Mouse (Mus musculus): Measurements from ENCODE around the gene Hps3. TPM values are rescaled to one million over a fixed set of nuclear protein-coding genes. Genes with fewer than 3 reads are reported as not detected.

Gene Hps3
- total and polyA plus RNA-seq, 2 experiments from 2014 or later = 9.3 to 16.3 TPM

DNA sequence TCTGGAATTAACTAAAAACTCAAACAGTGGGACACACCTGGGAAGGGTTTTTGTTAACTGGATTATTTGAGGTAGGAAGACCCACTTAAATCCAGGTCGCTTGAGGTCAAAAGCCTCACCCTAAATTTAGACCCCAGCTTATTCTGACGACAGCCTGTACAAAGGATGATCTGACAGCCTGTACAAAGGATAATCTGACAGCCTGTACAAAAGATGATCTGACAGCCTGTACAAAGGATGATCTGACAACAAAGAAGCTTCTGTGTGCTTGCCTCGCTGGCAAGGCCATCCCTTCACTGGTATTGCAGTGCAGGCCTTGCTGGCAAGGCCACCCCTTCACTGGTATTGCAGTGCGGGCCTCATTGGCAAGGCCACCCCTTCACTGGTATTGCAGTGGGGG lies 34.3 kb downstream of the Hps3 start:
- no peak overlapping the region for H3K27ac ChIP-seq (ENCODE audit: low read depth, low read length)
- WGBS = 55% methylated on average over 4 of the region's 4 CpGs
- no peak for TF ChIP-seq CTCF (IDR thresholded peaks at IDR 0.05)
- no peak overlapping the region for H3K4me2 ChIP-seq (ENCODE audit: low read depth, low read length, poor library complexity, severe bottlenecking)
- H3K9ac ChIP-seq (replicated peaks; ENCODE audit: low read length, poor library complexity, severe bottlenecking) = no peak overlapping the region
- H3K9me3 ChIP-seq (ENCODE audit: low read length) = no peaks in the 10 kb centered on the region
- ATAC-seq (ENCODE audit: low FRiP score) (no peak), DNase-seq (ENCODE audit: low spot score) (no peak)
- no peaks in the 10 kb centered on the region for H3K27me3 ChIP-seq (ENCODE audit: insufficient read depth, low read length)
- no peak overlapping the region for H3K4me3 ChIP-seq (ENCODE audit: low read depth, low read length)
- peaks cover 3% of the 10 kb centered on the region for H3K36me3 ChIP-seq (ENCODE audit: insufficient read depth, low read length)
- H3K4me1 ChIP-seq (ENCODE audit: insufficient read depth, low read length) = no peaks in the 10 kb centered on the region

DNA sequence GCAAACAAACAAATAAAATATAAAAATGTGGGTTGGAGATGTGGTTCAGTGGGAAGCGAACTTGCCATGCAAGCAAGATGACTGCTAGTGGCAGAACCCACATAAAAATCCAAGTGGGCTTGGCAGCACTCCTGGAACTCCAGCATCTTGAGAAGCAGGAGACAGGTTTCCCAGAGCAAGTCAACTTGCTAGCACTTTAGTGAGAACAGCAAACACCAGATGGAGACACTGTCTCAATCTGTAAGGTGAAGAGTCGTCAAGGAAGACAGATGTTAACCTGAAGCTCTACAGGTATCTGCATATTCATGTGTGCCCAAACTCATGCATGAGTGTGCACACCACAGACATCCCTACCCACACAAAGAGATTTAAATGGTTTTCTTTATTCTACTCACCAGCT lies 35.6 kb downstream of the Hps3 start:
- H3K4me3 ChIP-seq (ENCODE audit: low read depth, low read length) = no peak overlapping the region
- DNase-seq (ENCODE audit: low spot score) = no peak
- H3K9me3 ChIP-seq (ENCODE audit: low read length) = no peaks in the 10 kb centered on the region
- WGBS = 92% methylated on average over 2 of the region's 2 CpGs
- H3K4me1 ChIP-seq (ENCODE audit: insufficient read depth, low read length) = no peaks in the 10 kb centered on the region
- peaks cover 3% of the 10 kb centered on the region for H3K36me3 ChIP-seq (ENCODE audit: insufficient read depth, low read length)
- no peak for ATAC-seq (ENCODE audit: low FRiP score)
- no peak for TF ChIP-seq CTCF (IDR thresholded peaks at IDR 0.05)
- no peak overlapping the region for H3K9ac ChIP-seq (replicated peaks; ENCODE audit: low read length, poor library complexity, severe bottlenecking)
- H3K4me2 ChIP-seq (ENCODE audit: low read depth, low read length, poor library complexity, severe bottlenecking) = no peak overlapping the region
- no peak overlapping the region for H3K27ac ChIP-seq (ENCODE audit: low read depth, low read length)
- H3K27me3 ChIP-seq (ENCODE audit: insufficient read depth, low read length) = no peaks in the 10 kb centered on the region

DNA sequence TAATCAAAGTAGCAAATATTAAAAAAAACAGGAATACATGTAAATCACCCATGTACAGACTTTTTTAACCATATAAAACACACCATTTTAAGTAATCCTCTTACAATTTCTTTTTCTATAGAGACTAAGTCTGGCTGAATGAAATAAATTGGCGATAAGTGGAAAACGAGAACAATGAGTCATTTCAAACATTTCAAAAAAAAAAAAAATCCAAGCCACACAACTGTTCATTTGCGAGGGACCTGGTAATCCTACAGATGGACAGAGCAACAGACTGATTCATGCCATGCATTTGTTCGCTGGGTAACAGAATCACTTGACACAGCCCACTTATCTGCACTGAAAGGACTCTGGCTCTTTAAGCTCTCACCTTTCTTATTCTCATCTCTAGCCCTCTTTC lies 42.7 kb downstream of the Hps3 start:
- Histone ChIP-seq H3K9ac (replicated peaks; ENCODE audit: low read length, poor library complexity, severe bottlenecking) (no peak overlapping the region), H3K4me3 (ENCODE audit: low read depth, low read length) (no peak overlapping the region), H3K9me3 (ENCODE audit: low read length) (no peaks in the 10 kb centered on the region), H3K27ac (ENCODE audit: low read depth, low read length) (no peak overlapping the region), H3K36me3 (ENCODE audit: insufficient read depth, low read length) (no peaks in the 10 kb centered on the region), H3K4me2 (ENCODE audit: low read depth, low read length, poor library complexity, severe bottlenecking) (no peak overlapping the region), H3K4me1 (ENCODE audit: insufficient read depth, low read length) (no peaks in the 10 kb centered on the region), H3K27me3 (ENCODE audit: insufficient read depth, low read length) (no peaks in the 10 kb centered on the region)
- ATAC-seq (ENCODE audit: low FRiP score) (no peak), DNase-seq (ENCODE audit: low spot score) (no peak)
- TF ChIP-seq CTCF (IDR thresholded peaks at IDR 0.05) = no peak
- 62% methylated on average over 4 of the region's 4 CpGs for WGBS

DNA sequence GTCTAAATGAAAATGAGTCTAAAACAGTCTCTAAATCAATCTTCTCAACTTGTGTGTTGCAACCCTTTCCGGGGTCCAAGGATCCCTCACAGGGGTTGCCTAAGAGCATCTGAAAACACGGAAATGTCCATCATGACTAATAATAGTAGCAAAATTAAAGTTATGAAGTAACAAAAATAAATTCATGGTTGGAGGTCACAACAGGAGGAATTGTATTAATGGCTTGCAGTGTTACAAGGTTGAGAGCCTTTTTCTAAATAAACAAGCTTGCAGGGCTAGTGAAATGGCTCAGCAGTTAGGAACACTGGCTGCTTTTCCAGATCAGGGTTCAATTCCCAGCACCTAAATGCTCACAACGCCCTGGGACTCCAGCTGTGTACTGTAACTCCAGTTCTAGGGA lies 45.1 kb downstream of the Hps3 start:
- 83% methylated on average over 3 of the region's 3 CpGs for WGBS
- Histone ChIP-seq H3K4me1 (ENCODE audit: insufficient read depth, low read length) (no peaks in the 10 kb centered on the region), H3K27me3 (ENCODE audit: insufficient read depth, low read length) (no peaks in the 10 kb centered on the region), H3K9me3 (ENCODE audit: low read length) (no peaks in the 10 kb centered on the region), H3K27ac (ENCODE audit: low read depth, low read length) (no peak overlapping the region), H3K36me3 (ENCODE audit: insufficient read depth, low read length) (no peaks in the 10 kb centered on the region), H3K4me2 (ENCODE audit: low read depth, low read length, poor library complexity, severe bottlenecking) (no peak overlapping the region), H3K4me3 (ENCODE audit: low read depth, low read length) (no peak overlapping the region), H3K9ac (replicated peaks; ENCODE audit: low read length, poor library complexity, severe bottlenecking) (no peak overlapping the region)
- ATAC-seq (ENCODE audit: low FRiP score) (no peak), DNase-seq (ENCODE audit: low spot score) (no peak)
- no peak for TF ChIP-seq CTCF (IDR thresholded peaks at IDR 0.05)

DNA sequence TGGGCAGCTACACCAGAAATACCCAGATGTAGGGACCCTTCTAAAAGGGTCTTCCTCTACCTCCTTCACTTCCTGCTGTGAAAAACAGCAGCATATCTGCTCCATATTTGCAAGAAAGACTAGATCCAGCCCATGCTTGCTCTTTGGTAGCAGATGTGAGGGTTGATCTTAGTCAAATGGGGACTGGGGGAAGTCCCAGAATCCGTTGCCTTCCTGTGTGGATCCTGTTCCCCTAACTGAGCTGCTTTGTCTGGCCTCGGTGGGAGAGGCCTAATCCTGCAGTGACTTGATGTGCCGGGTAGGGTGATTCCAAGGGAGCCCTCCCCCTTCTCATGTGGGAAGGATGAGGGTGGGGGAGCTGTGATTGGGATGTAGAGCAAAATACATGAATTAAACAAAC lies 49.0 kb downstream of the Hps3 start:
- no peaks in the 10 kb centered on the region for H3K4me1 ChIP-seq (ENCODE audit: insufficient read depth, low read length)
- H3K27me3 ChIP-seq (ENCODE audit: insufficient read depth, low read length) = no peaks in the 10 kb centered on the region
- H3K9me3 ChIP-seq (ENCODE audit: low read length) = no peaks in the 10 kb centered on the region
- WGBS = 18% methylated on average over 3 of the region's 3 CpGs
- no peak for TF ChIP-seq CTCF (IDR thresholded peaks at IDR 0.05)
- H3K9ac ChIP-seq (replicated peaks; ENCODE audit: low read length, poor library complexity, severe bottlenecking) = no peak overlapping the region
- no peaks in the 10 kb centered on the region for H3K36me3 ChIP-seq (ENCODE audit: insufficient read depth, low read length)
- DNase-seq (ENCODE audit: low spot score) = no peak
- ATAC-seq (ENCODE audit: low FRiP score) = no peak
- no peak overlapping the region for H3K4me2 ChIP-seq (ENCODE audit: low read depth, low read length, poor library complexity, severe bottlenecking)
- H3K27ac ChIP-seq (ENCODE audit: low read depth, low read length) = no peak overlapping the region
- H3K4me3 ChIP-seq (ENCODE audit: low read depth, low read length) = no peak overlapping the region

DNA sequence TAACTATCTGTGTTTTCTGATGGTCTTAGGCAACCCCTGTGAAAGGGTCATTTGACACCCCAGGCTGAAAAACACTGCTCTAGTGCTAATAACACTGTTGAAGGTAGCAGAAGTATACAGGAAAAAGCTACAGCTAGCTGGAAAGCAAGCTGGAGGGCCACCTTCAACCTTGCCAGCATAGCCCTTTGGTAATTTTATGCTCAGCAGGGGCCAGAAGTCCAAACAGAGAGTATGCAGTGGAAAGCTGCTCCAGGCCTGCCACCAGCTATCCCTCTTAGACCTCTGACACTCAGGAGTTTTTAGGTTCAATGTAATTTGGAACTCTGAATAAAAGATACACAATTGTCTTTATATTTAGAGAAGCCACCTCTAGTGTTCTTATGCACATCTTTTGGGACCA lies 52.3 kb downstream of the Hps3 start:
- H3K4me3 ChIP-seq (ENCODE audit: low read depth, low read length) = no peak overlapping the region
- H3K4me2 ChIP-seq (ENCODE audit: low read depth, low read length, poor library complexity, severe bottlenecking) = no peak overlapping the region

DNA sequence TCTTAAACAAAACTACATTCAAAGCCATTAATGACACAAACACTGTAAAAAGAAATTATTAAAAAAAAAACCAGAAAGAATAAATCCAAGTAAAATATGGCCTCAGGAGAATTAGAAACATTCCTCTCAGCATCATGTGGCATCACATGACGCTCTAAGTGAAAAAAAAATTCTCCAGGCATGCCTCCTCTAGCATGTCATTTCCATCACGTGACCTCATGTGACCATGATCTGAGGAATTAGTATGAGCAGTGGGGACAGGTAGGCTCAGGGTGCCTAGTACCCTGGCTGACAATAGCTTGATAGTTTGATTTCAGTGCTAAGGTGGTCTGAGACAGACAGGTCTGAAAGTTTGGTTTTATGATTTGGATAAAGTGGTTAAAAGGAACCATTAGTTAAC lies 54.0 kb downstream of the Hps3 start:
- Histone ChIP-seq H3K36me3 (ENCODE audit: insufficient read depth, low read length) (no peaks in the 10 kb centered on the region), H3K9me3 (ENCODE audit: low read length) (no peaks in the 10 kb centered on the region), H3K4me2 (ENCODE audit: low read depth, low read length, poor library complexity, severe bottlenecking) (no peak overlapping the region), H3K27me3 (ENCODE audit: insufficient read depth, low read length) (no peaks in the 10 kb centered on the region), H3K4me3 (ENCODE audit: low read depth, low read length) (no peak overlapping the region), H3K27ac (ENCODE audit: low read depth, low read length) (no peak overlapping the region), H3K9ac (replicated peaks; ENCODE audit: low read length, poor library complexity, severe bottlenecking) (no peak overlapping the region), H3K4me1 (ENCODE audit: insufficient read depth, low read length) (no peaks in the 10 kb centered on the region)
- ATAC-seq (ENCODE audit: low FRiP score) (no peak), DNase-seq (ENCODE audit: low spot score) (no peak)
- 90% methylated on average over 2 of the region's 2 CpGs for WGBS
- no peak for TF ChIP-seq CTCF (IDR thresholded peaks at IDR 0.05)

More for the DNA sequence above, 52.3 kb downstream of the Hps3 start:
- H3K36me3 ChIP-seq (ENCODE audit: insufficient read depth, low read length) = no peaks in the 10 kb centered on the region
- no peaks in the 10 kb centered on the region for H3K27me3 ChIP-seq (ENCODE audit: insufficient read depth, low read length)
- no peak overlapping the region for H3K9ac ChIP-seq (replicated peaks; ENCODE audit: low read length, poor library complexity, severe bottlenecking)
- TF ChIP-seq CTCF (IDR thresholded peaks at IDR 0.05) = no peak
- no peak for DNase-seq (ENCODE audit: low spot score)
- H3K27ac ChIP-seq (ENCODE audit: low read depth, low read length) = no peak overlapping the region
- no peaks in the 10 kb centered on the region for H3K9me3 ChIP-seq (ENCODE audit: low read length)
- no peak for ATAC-seq (ENCODE audit: low FRiP score)
- H3K4me1 ChIP-seq (ENCODE audit: insufficient read depth, low read length) = no peaks in the 10 kb centered on the region
